Mouse (Mus musculus) natural killer cell, adult 2 months (primary cell): ENCODE data around the gene Dusp10.
A peak's percentile ranks its signal among the peaks of the same experiment; 100 is the strongest.

Source experiments
- DNase-seq, 2 experiments: peaks; one replicate each; pipeline ENCODE4 v3.0.0; 2022; ENCODE audit warnings: low spot score in 2 of 2

Dusp10 gene

DNA sequence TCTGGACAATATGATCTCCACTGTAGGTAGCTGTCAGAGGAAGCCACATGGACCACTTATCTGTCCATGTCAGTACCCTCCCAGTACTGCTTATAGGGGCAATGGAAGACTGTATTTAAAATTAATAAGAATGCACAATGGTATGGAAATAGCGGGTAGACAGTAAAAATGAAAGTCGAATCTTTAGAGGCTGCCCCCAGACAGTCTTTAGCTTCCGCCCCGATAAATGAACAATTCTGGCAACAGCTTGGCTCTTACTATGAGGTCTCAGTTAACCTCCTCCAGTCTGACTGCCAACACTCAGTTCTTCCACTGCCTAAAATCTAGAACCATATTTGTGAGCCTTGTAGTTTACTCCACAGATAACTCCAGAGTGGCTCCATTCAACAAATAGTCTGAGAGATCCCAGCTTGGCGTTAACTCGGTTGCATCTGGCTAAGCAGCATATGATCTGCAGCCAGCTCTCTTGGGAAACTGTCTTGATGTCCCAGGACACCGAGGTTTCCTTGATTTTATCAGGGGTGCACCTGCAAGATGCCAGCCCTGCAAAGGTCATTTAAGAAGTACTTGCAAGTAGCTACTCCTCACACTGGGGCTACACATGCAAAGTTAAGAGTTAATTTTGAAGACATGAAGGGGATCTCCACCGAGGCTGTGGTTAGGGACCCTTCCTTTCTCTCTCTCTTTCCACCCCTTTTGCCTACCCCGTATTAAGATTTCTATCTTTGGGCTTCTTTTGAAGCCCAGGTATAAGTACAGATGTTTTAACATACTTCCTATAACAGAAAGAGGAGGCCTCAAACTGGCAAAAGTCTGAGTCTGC is 88.0 kb downstream of the Dusp10 start:
- no peak for DNase-seq

- DNase-seq = no peak
Observed at GRCm38 (mm10) chr1:184101750-184102046, 88.6 kb downstream of the Dusp10 start.

DNA sequence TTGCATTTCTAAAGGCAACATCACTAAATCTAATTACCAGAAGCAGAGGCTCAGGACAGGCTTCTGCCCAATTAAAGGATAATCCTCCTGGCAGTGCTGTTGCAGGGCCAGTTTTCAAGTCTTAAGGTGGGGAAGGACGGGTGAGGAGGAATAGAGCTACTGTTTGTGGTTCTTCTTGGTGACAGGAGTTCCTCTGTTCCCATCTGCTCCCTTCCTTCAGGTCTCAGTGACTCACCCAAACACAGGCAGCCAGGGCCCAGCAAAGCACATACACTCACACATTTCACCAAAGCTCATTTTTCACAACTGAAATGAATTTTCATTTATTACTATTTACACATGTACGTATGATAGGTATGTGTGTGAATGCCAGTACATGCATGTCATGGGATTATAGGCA is 93.7 kb downstream of the Dusp10 start:
- DNase-seq = no peak

- no peak for DNase-seq
Observed at GRCm38 (mm10) chr1:184107448-184107847, 94.3 kb downstream of the Dusp10 start.

GRCm38 (mm10) chr1:184108254-184108653 is 95.2 kb downstream of the Dusp10 start:
- no peak for DNase-seq

DNA sequence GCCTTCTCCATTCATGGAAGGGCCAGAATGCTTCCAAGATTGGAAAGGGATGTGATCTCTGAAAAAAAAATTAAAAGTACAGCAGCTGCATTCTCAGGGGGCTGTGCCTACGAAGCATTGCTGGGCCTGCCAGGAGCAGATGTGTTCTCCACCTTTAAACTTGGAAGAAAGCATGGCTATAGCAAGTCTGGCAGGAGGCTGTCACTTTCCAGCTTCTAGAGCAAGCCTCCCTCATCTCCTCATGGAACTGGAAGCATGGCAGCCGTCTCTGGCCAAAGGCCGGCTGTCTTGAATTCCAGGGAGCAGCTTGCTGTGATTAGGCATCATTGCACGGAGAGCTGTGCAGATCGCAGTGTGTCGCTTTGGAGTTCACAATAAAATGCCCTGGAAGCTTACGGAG is 104.5 kb downstream of the Dusp10 start:
- DNase-seq = no peak

- DNase-seq = peak in 1 of 2 experiments; percentile 15
Observed at GRCm38 (mm10) chr1:184117991-184118390, 104.9 kb downstream of the Dusp10 start.

DNA sequence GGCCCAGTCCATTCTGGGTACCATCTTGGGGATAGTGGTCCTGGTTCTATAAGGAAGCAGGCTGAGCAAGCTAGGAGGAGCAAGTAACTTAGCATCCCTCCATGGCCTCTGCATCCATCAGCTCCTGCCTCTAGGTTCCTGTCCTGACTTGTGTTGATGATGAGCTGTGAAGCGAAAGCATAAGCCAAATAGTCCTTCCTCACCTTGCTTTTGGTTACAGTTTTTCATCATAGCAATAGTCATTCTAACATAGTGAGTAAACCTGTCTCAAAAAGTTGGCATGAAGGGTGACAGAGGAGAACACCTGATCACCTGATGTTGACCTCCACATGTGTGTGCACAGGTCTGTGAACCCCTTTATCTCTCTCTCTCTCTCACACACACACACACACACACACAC is 105.5 kb downstream of the Dusp10 start:
- DNase-seq = no peak
